In genomic region chr1:181853081-181853736, GRCm38 (mm10) we compare ENCODE assay signal across 8 mouse cellular contexts. TPM values are rescaled to one million over a fixed set of nuclear protein-coding genes. Genes with fewer than 3 reads are reported as not detected.
A peak's percentile ranks its signal among the peaks of the same experiment; 100 is the strongest.
DNase-seq lines count a peak whose midpoint lies in the region; ATAC-seq and TF ChIP-seq lines count a peak whose summit lies in the region.

No protein-coding gene starts in this region.

- no peaks in the 10 kb centered on the region for H3K9me3 ChIP-seq in heart, embryonic 10.5 days
- H3K9me3 ChIP-seq in lung, postnatal 0 days (ENCODE audit: low read length), result no peaks in the 10 kb centered on the region

- 10% methylated on average over 21 of the region's 21 CpGs for WGBS in heart, embryonic 10.5 days
- WGBS in lung, postnatal 0 days, result 4% methylated on average over 15 of the region's 21 CpGs

- no peak overlapping the region for H3K27ac ChIP-seq in layer of hippocampus, adult 2 months
- peak overlapping the region; percentile 56; the same call in 1 of the 2 replicates for H3K27ac ChIP-seq in heart, embryonic 10.5 days
- H3K27ac ChIP-seq in lung, postnatal 0 days (ENCODE audit: low read length), result peak overlapping the region; percentile 91

- ATAC-seq in lung, postnatal 0 days, result peak; percentile 85

- TF ChIP-seq EP300 in lung, postnatal 0 days (IDR thresholded peaks at IDR 0.05), result no peak

- no peak for TF ChIP-seq CTCF in layer of hippocampus, adult 2 months (conservative IDR thresholded peaks at IDR 0.05)
- TF ChIP-seq CTCF in lung, postnatal 0 days (IDR thresholded peaks at IDR 0.05), result no peak

- no peaks in the 10 kb centered on the region for H3K36me3 ChIP-seq in heart, embryonic 10.5 days
- no peaks in the 10 kb centered on the region for H3K36me3 ChIP-seq in lung, postnatal 0 days (ENCODE audit: insufficient read depth, low read length)

- peak overlapping the region; percentile 2; the same call in 1 of the 2 replicates for H3K4me3 ChIP-seq in layer of hippocampus, adult 2 months
- H3K4me3 ChIP-seq in heart, embryonic 10.5 days, result peak overlapping the region; percentile 53
- H3K4me3 ChIP-seq in lung, postnatal 0 days (ENCODE audit: low read depth, low read length), result peak overlapping the region; percentile 15; the same call in 1 of the 2 replicates

- peak overlapping the region; percentile 34 for H3K9ac ChIP-seq in lung, postnatal 0 days (replicated peaks; ENCODE audit: low read depth)

- peaks cover 23% of the 10 kb centered on the region for H3K4me1 ChIP-seq in heart, embryonic 10.5 days
- H3K4me1 ChIP-seq in lung, postnatal 0 days (ENCODE audit: insufficient read depth, low read depth, low read length), result no peaks in the 10 kb centered on the region

- no peaks in the 10 kb centered on the region for H3K27me3 ChIP-seq in heart, embryonic 10.5 days (ENCODE audit: insufficient read depth, poor library complexity, severe bottlenecking)
- H3K27me3 ChIP-seq in lung, postnatal 0 days (replicated peaks; ENCODE audit: insufficient read depth, low read length), result no peaks in the 10 kb centered on the region

- peak overlapping the region; percentile 53 for H3K4me2 ChIP-seq in lung, postnatal 0 days (replicated peaks; ENCODE audit: low read depth, low read length)

- no peak for DNase-seq in layer of hippocampus, adult 2 months (ENCODE audit: low spot score in 2 of 2)
- no peak for DNase-seq in layer of hippocampus, adult 8-10 months (ENCODE audit: low spot score in 2 of 2)
- DNase-seq in heart, embryonic 10.5 days (ENCODE audit: low spot score), result no peak
- DNase-seq in kidney, adult 8-10 months, result peak; percentile 31 to 37
- peak; percentile 85 for DNase-seq in lung, postnatal 0 days (ENCODE audit: low spot score)
- DNase-seq in spleen, adult 18-20 months, result peak; percentile 81
- no peak for DNase-seq in frontal cortex, postnatal 10 days (ENCODE audit: low spot score in 2 of 2)
- no peak for DNase-seq in left cerebral cortex, adult 9 months (ENCODE audit: low spot score in 2 of 2)

RNA-seq across cellular contexts. Expression of gene Lbr, which starts 10.4 kb away (rescaled TPM):
- total RNA-seq in layer of hippocampus, adult 2 months (2021), result 10 to 100 TPM; 12.0 to 15.7 TPM
- total RNA-seq in layer of hippocampus, adult 8-10 months (2022), result 10 to 100 TPM; 14.4 to 19.8 (median 17.1) TPM
- 126 and 128 TPM in 2 replicates for polyA plus RNA-seq in heart, embryonic 10.5 days (2016; fragmentation: Nextera tagmentation; extraction: Ambion mirVana)
- polyA plus RNA-seq in lung, postnatal 0 days (2015; fragmentation: Nextera tagmentation; extraction: Ambion mirVana), result 51.7 and 54.3 TPM in 2 replicates

Comparison
In these comparisons a context has a peak if more than half of its experiments do, and no peak if none do; other contexts are left out.
1. DNase-seq: peak in kidney, adult 8-10 months (2 of 2), lung, postnatal 0 days (single experiment) and spleen, adult 18-20 months (2 of 2); none in layer of hippocampus, adult 2 months (0 of 2), layer of hippocampus, adult 8-10 months (0 of 2), heart, embryonic 10.5 days (single experiment), frontal cortex, postnatal 10 days (0 of 2) and left cerebral cortex, adult 9 months (0 of 2).
2. H3K4me3 ChIP-seq: peak in every context shown above with its lines; median percentile 53 in heart, embryonic 10.5 days; 15 in lung, postnatal 0 days; 2 in layer of hippocampus, adult 2 months.